ENCODE assay signal across 8 mouse cellular contexts in genomic region chr11:51649111-51649888, GRCm38 (mm10). TPM values are rescaled to one million over a fixed set of nuclear protein-coding genes. Genes with fewer than 3 reads are reported as not detected.
DNase-seq lines count a peak whose midpoint lies in the region; ATAC-seq and TF ChIP-seq lines count a peak whose summit lies in the region.

No protein-coding gene starts in this region.

- H3K27ac ChIP-seq in kidney, embryonic 15.5 days: peak overlapping the region; percentile 83
- H3K27ac ChIP-seq in bone marrow macrophage, adult 2 months (ENCODE audit: insufficient read depth, low read depth, low read length): no peak overlapping the region
- H3K27ac ChIP-seq in hindbrain, embryonic 10.5 days: peak overlapping the region; percentile 87
- H3K27ac ChIP-seq in midbrain, embryonic 13.5 days: no peak overlapping the region; the same call in 1 of the 2 replicates

- peak overlapping the region; percentile 97 for H3K4me2 ChIP-seq in kidney, embryonic 15.5 days
- peak overlapping the region; percentile 90 for H3K4me2 ChIP-seq in midbrain, embryonic 13.5 days (replicated peaks)

- TF ChIP-seq POLR2A in bone marrow macrophage, adult 2 months (IDR thresholded peaks at IDR 0.05; ENCODE audit: borderline replicate concordance, low read depth, low read length): no peak

- peaks cover 15% of the 10 kb centered on the region for H3K36me3 ChIP-seq in kidney, embryonic 15.5 days
- H3K36me3 ChIP-seq in hindbrain, embryonic 10.5 days: peaks cover 19% of the 10 kb centered on the region
- H3K36me3 ChIP-seq in midbrain, embryonic 13.5 days: no peaks in the 10 kb centered on the region

- H3K4me3 ChIP-seq in kidney, embryonic 15.5 days (replicated peaks): peak overlapping the region; percentile 61
- peak overlapping the region; percentile 70 for H3K4me3 ChIP-seq in bone marrow macrophage, adult 2 months (ENCODE audit: insufficient read depth, low read length)
- peak overlapping the region; percentile 66 for H3K4me3 ChIP-seq in hindbrain, embryonic 10.5 days
- peak overlapping the region; percentile 58 for H3K4me3 ChIP-seq in midbrain, embryonic 13.5 days (replicated peaks)

- H3K4me1 ChIP-seq in kidney, embryonic 15.5 days: peaks cover 60% of the 10 kb centered on the region
- H3K4me1 ChIP-seq in bone marrow macrophage, adult 2 months (ENCODE audit: control insufficient read depth, insufficient read depth, low read length): peaks cover 9% of the 10 kb centered on the region
- peaks cover 57% of the 10 kb centered on the region for H3K4me1 ChIP-seq in hindbrain, embryonic 10.5 days (replicated peaks)
- peaks cover 31% of the 10 kb centered on the region for H3K4me1 ChIP-seq in midbrain, embryonic 13.5 days (replicated peaks)

- 33% methylated on average over 11 of the region's 11 CpGs for WGBS in kidney, embryonic 15.5 days
- WGBS in hindbrain, embryonic 10.5 days: 15% methylated on average over 11 of the region's 11 CpGs
- 20% methylated on average over 11 of the region's 11 CpGs for WGBS in midbrain, embryonic 13.5 days

- no peak for DNase-seq in kidney, postnatal 25 days
- no peak for DNase-seq in hindbrain, embryonic 10.5 days (ENCODE audit: low spot score)
- DNase-seq in T-cell, adult 2 months (ENCODE audit: low spot score): no peak
- DNase-seq in testis, postnatal 10 days (ENCODE audit: low spot score): no peak
- DNase-seq in spleen, postnatal 14 days (ENCODE audit: low spot score in 2 of 2): no peak

- H3K9me3 ChIP-seq in kidney, embryonic 15.5 days (replicated peaks): no peaks in the 10 kb centered on the region
- H3K9me3 ChIP-seq in hindbrain, embryonic 10.5 days: 0 out of 2 replicates have a peak, but pooled peaks cover 2% of the 10 kb centered on the region
- no peaks in the 10 kb centered on the region for H3K9me3 ChIP-seq in midbrain, embryonic 13.5 days

- no peak for TF ChIP-seq CTCF in bone marrow macrophage, adult 2 months (IDR thresholded peaks at IDR 0.05; ENCODE audit: low read depth, low read length)

- H3K27me3 ChIP-seq in kidney, embryonic 15.5 days: no peaks in the 10 kb centered on the region
- peaks cover 33% of the 10 kb centered on the region for H3K27me3 ChIP-seq in hindbrain, embryonic 10.5 days (ENCODE audit: insufficient read depth, poor library complexity, severe bottlenecking)
- H3K27me3 ChIP-seq in midbrain, embryonic 13.5 days: peaks cover 24% of the 10 kb centered on the region

- peak overlapping the region; percentile 68 for H3K9ac ChIP-seq in kidney, embryonic 15.5 days
- peak overlapping the region; percentile 67; the same call in 1 of the 2 replicates for H3K9ac ChIP-seq in midbrain, embryonic 13.5 days (replicated peaks)

- ATAC-seq in kidney, embryonic 15.5 days (replicated peaks; ENCODE audit: low FRiP score): no peak
- ATAC-seq in midbrain, embryonic 13.5 days: peak; percentile 22; the same call in 1 of the 2 replicates

RNA-seq across cellular contexts. Expression of gene N4bp3, which starts 1.3 kb away (rescaled TPM):
- 27.8 and 32.1 TPM in 2 replicates for polyA plus RNA-seq in kidney, embryonic 15.5 days (2015; fragmentation: Nextera tagmentation; extraction: Ambion mirVana)
- polyA plus RNA-seq in bone marrow macrophage, adult 2 months (2012; ENCODE audit: insufficient read depth, insufficient read length, missing spikeins): 8.7 and 9.8 TPM in 2 replicates
- 18.3 and 19.5 TPM in 2 replicates for polyA plus RNA-seq in hindbrain, embryonic 10.5 days (2016; fragmentation: Nextera tagmentation; extraction: Ambion mirVana)
- polyA plus RNA-seq in midbrain, embryonic 13.5 days (2015; fragmentation: Nextera tagmentation; extraction: Ambion mirVana): 8.0 and 8.3 TPM in 2 replicates

RNA-seq across cellular contexts. Expression of gene D930048N14Rik, which starts 1.5 kb away (rescaled TPM):
- polyA plus RNA-seq in kidney, embryonic 15.5 days (2015; fragmentation: Nextera tagmentation; extraction: Ambion mirVana): 3.4 and 3.8 TPM in 2 replicates
- polyA plus RNA-seq in bone marrow macrophage, adult 2 months (2012; ENCODE audit: insufficient read depth, insufficient read length, missing spikeins): 8.1 and 9.2 TPM in 2 replicates
- polyA plus RNA-seq in hindbrain, embryonic 10.5 days (2016; fragmentation: Nextera tagmentation; extraction: Ambion mirVana): 0.82 and 1.3 TPM in 2 replicates
- 0.22 and 0.26 TPM in 2 replicates for polyA plus RNA-seq in midbrain, embryonic 13.5 days (2015; fragmentation: Nextera tagmentation; extraction: Ambion mirVana)

RNA-seq across cellular contexts. Expression of gene Rmnd5b, which starts 13.6 kb away (rescaled TPM):
- polyA plus RNA-seq in kidney, embryonic 15.5 days (2015; fragmentation: Nextera tagmentation; extraction: Ambion mirVana): 43.1 and 44.0 TPM in 2 replicates
- 42.4 and 43.7 TPM in 2 replicates for polyA plus RNA-seq in bone marrow macrophage, adult 2 months (2012; ENCODE audit: insufficient read depth, insufficient read length, missing spikeins)
- polyA plus RNA-seq in hindbrain, embryonic 10.5 days (2016; fragmentation: Nextera tagmentation; extraction: Ambion mirVana): 38.9 and 45.6 TPM in 2 replicates
- 66.2 and 71.8 TPM in 2 replicates for polyA plus RNA-seq in midbrain, embryonic 13.5 days (2015; fragmentation: Nextera tagmentation; extraction: Ambion mirVana)

RNA-seq across cellular contexts. Expression of gene Nhp2, which starts 29.8 kb away (rescaled TPM):
- 163 and 169 TPM in 2 replicates for polyA plus RNA-seq in kidney, embryonic 15.5 days (2015; fragmentation: Nextera tagmentation; extraction: Ambion mirVana)
- polyA plus RNA-seq in bone marrow macrophage, adult 2 months (2012; ENCODE audit: insufficient read depth, insufficient read length, missing spikeins): 33.9 and 38.8 TPM in 2 replicates
- 209 and 250 TPM in 2 replicates for polyA plus RNA-seq in hindbrain, embryonic 10.5 days (2016; fragmentation: Nextera tagmentation; extraction: Ambion mirVana)
- polyA plus RNA-seq in midbrain, embryonic 13.5 days (2015; fragmentation: Nextera tagmentation; extraction: Ambion mirVana): 104 and 110 TPM in 2 replicates

RNA-seq across cellular contexts. Expression of gene 0610009B22Rik, which starts 39.4 kb away (rescaled TPM):
- polyA plus RNA-seq in kidney, embryonic 15.5 days (2015; fragmentation: Nextera tagmentation; extraction: Ambion mirVana): 107 and 118 TPM in 2 replicates
- 39.2 and 40.0 TPM in 2 replicates for polyA plus RNA-seq in bone marrow macrophage, adult 2 months (2012; ENCODE audit: insufficient read depth, insufficient read length, missing spikeins)
- 84.3 and 91.5 TPM in 2 replicates for polyA plus RNA-seq in hindbrain, embryonic 10.5 days (2016; fragmentation: Nextera tagmentation; extraction: Ambion mirVana)
- polyA plus RNA-seq in midbrain, embryonic 13.5 days (2015; fragmentation: Nextera tagmentation; extraction: Ambion mirVana): 115 and 117 TPM in 2 replicates

Comparison
In these comparisons a context has a peak if more than half of its experiments do, and no peak if none do; other contexts are left out.
1. H3K27ac ChIP-seq: peak in kidney, embryonic 15.5 days (single experiment) and hindbrain, embryonic 10.5 days (single experiment); none in bone marrow macrophage, adult 2 months (single experiment) and midbrain, embryonic 13.5 days (single experiment).
2. Peak in every context shown above with its lines, with median percentiles within 50 percentile points of each other: H3K4me3 ChIP-seq.